Mouse (Mus musculus): ENCODE data around the gene Il18bp. TPM values are rescaled to one million over a fixed set of nuclear protein-coding genes. Genes with fewer than 3 reads are reported as not detected.
A peak's percentile ranks its signal among the peaks of the same experiment; 100 is the strongest.
"Not testable (repeated sequence)": the region's sequence is repeated elsewhere in the genome, so short reads cannot be mapped to it uniquely, and the experiment has no call there.

Gene Il18bp
- total and polyA plus RNA-seq, 2 experiments from 2014 or later = 0.76 to 2.3 TPM

- Histone ChIP-seq H3K36me3 (replicated peaks; ENCODE audit: control insufficient read depth, insufficient read depth, low read length) (peaks cover 84% of the 10 kb centered on the region), H3K9ac (replicated peaks; ENCODE audit: low read depth, low read length) (no peak overlapping the region), H3K27ac (ENCODE audit: low read depth) (no peak overlapping the region), H3K9me3 (replicated peaks; ENCODE audit: control insufficient read depth, low read length) (no peaks in the 10 kb centered on the region), H3K4me2 (ENCODE audit: low read depth, low read length) (no peak overlapping the region), H3K27me3 (ENCODE audit: control insufficient read depth, insufficient read depth, low read length) (no peaks in the 10 kb centered on the region), H3K4me1 (ENCODE audit: control insufficient read depth, insufficient read depth) (no peaks in the 10 kb centered on the region), H3K4me3 (ENCODE audit: low read depth, low read length) (no peak overlapping the region)
- ATAC-seq (ENCODE audit: insufficient read depth, low read depth) = no peak
- peak; percentile 30 for TF ChIP-seq CTCF (IDR thresholded peaks at IDR 0.05; ENCODE audit: low read depth)
- TF ChIP-seq EP300 (IDR thresholded peaks at IDR 0.05; ENCODE audit: low read depth) = no peak
- 94% methylated on average over 1 of the region's 1 CpGs for WGBS
- DNase-seq (ENCODE audit: low spot score) = no peak
Measured at GRCm38 (mm10) chr7:102034904-102035303, 16.4 kb upstream of the Il18bp start.

DNA sequence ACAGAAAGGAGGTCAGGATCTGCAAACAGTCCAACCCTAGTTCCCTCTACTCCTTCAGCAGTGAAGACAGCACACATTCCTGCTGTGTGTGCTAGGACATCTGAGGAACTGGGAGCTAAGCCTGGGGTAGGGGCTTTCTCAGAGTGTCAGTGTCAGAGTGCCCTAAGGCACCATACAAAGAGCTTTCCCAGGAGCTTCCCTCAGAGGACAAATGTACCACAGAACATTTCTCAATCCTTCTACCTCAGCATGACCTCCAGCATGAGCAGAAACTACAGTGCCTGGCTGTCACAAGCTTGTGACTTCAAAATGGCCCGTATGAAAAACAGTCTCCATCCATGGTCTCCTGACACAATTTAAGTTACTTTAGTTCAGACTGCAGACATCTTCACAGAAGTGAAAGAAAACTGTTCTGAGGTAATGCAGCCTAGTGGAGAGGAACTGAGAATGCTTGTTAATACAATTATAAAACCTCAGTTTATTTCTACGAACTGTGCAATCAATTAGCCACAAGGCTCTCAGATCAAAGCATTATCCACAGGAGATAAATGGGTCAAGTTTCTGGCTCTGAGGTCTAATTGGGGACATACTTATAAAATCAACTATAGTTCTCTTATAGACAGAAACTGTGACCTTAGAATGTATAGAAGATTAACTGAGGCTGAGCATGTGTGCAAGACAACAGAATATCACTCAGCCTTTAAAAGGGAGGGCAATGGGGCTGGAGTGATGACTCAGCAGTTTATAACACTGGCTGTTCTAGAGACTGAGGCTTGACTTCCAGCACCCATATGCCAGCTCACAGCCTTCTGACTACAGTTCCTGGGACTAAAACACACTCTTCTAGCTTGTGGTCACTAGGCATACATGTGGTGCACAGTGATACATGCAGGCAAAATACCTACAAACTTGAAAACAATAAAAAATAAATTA lies 7.0 kb upstream of the Il18bp start:
- whole genome bisulfite sequencing = 78% methylated on average over 2 of the region's 2 CpGs
- Histone ChIP-seq H3K4me3 (ENCODE audit: low read depth, low read length) (no peak overlapping the region), H3K9me3 (replicated peaks; ENCODE audit: control insufficient read depth, low read length) (no peaks in the 10 kb centered on the region), H3K27me3 (ENCODE audit: control insufficient read depth, insufficient read depth, low read length) (no peaks in the 10 kb centered on the region), H3K4me1 (ENCODE audit: control insufficient read depth, insufficient read depth) (no peaks in the 10 kb centered on the region), H3K27ac (ENCODE audit: low read depth) (no peak overlapping the region), H3K4me2 (ENCODE audit: low read depth, low read length) (no peak overlapping the region), H3K9ac (replicated peaks; ENCODE audit: low read depth, low read length) (no peak overlapping the region), H3K36me3 (replicated peaks; ENCODE audit: control insufficient read depth, insufficient read depth, low read length) (peaks cover 51% of the 10 kb centered on the region)
- ATAC-seq (ENCODE audit: insufficient read depth, low read depth) = no peak
- TF ChIP-seq EP300 (IDR thresholded peaks at IDR 0.05; ENCODE audit: low read depth) (no peak), CTCF (IDR thresholded peaks at IDR 0.05; ENCODE audit: low read depth) (no peak)
- no peak for DNase-seq (ENCODE audit: low spot score)

DNA sequence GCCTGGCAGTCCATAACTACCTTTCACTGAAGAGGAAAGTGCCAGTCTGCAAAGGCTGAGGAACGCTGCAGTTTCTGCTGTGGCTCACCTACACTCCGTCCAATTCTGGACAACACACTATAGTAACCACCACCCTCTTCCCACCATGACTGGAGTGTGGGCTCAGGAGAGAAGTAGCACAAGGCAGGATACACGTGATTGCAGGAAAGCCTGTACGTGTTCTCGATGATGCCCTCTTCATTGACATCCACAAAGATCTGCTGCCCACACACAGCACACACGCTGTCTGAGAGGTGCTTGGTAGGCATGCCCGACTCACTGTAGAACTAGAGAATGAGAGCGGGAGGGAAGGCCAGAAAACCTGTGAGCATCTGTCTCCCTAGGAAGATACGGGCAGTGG lies 5.3 kb upstream of the Il18bp start:
- Histone ChIP-seq H3K4me2 (ENCODE audit: low read depth, low read length) (no peak overlapping the region), H3K27me3 (ENCODE audit: control insufficient read depth, insufficient read depth, low read length) (no peaks in the 10 kb centered on the region), H3K36me3 (replicated peaks; ENCODE audit: control insufficient read depth, insufficient read depth, low read length) (peaks cover 40% of the 10 kb centered on the region), H3K4me1 (ENCODE audit: control insufficient read depth, insufficient read depth) (no peaks in the 10 kb centered on the region), H3K9me3 (replicated peaks; ENCODE audit: control insufficient read depth, low read length) (no peaks in the 10 kb centered on the region), H3K4me3 (ENCODE audit: low read depth, low read length) (no peak overlapping the region), H3K27ac (ENCODE audit: low read depth) (no peak overlapping the region), H3K9ac (replicated peaks; ENCODE audit: low read depth, low read length) (no peak overlapping the region)
- 93% methylated on average over 9 of the region's 9 CpGs for whole genome bisulfite sequencing
- no peak for TF ChIP-seq CTCF (IDR thresholded peaks at IDR 0.05; ENCODE audit: low read depth)
- no peak for ATAC-seq (ENCODE audit: insufficient read depth, low read depth)
- DNase-seq (ENCODE audit: low spot score) = no peak

- H3K36me3 ChIP-seq (replicated peaks; ENCODE audit: control insufficient read depth, insufficient read depth, low read length) = peaks cover 36% of the 10 kb centered on the region
- H3K4me3 ChIP-seq (ENCODE audit: low read depth, low read length); H3K9ac ChIP-seq (replicated peaks; ENCODE audit: low read depth, low read length); H3K9me3 ChIP-seq (replicated peaks; ENCODE audit: control insufficient read depth, low read length); H3K4me2 ChIP-seq (ENCODE audit: low read depth, low read length); H3K27me3 ChIP-seq (ENCODE audit: control insufficient read depth, insufficient read depth, low read length); H3K27ac ChIP-seq (ENCODE audit: low read depth); ATAC-seq (ENCODE audit: insufficient read depth, low read depth); DNase-seq (ENCODE audit: low spot score): not testable (repeated sequence)
- 96% methylated on average over 2 of the region's 2 CpGs for WGBS
- H3K4me1 ChIP-seq (ENCODE audit: control insufficient read depth, insufficient read depth) = peaks cover 15% of the 10 kb centered on the region; the same call in 1 of the 2 replicates
Measured at GRCm38 (mm10) chr7:102020934-102021333, 2.4 kb upstream of the Il18bp start.

DNA sequence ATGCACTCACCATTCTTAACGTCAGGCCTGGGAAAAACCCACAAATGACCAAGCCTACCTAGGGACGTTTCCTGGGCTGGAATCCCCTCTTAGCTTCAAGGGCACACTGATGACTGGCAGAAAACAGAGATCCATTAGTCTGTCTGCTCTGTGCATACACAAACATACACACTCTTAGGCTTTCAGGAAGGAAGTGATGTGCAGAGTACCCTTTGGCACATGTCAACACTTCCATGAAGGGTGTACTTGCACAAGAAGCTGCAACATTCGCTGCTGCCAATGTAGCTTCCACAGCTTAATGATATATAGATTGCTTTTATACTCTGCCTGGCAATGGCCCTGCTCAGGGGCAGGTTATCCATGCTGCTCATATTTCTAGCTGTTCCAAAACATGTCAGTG lies 872 bp upstream of the Il18bp start:
- TF ChIP-seq CTCF (IDR thresholded peaks at IDR 0.05; ENCODE audit: low read depth) = no peak
- TF ChIP-seq EP300 (IDR thresholded peaks at IDR 0.05; ENCODE audit: low read depth) = no peak
- DNase-seq (ENCODE audit: low spot score) (no peak), ATAC-seq (ENCODE audit: insufficient read depth, low read depth) (no peak)
- Histone ChIP-seq H3K9ac (replicated peaks; ENCODE audit: low read depth, low read length) (no peak overlapping the region), H3K4me2 (ENCODE audit: low read depth, low read length) (no peak overlapping the region), H3K36me3 (replicated peaks; ENCODE audit: control insufficient read depth, insufficient read depth, low read length) (peaks cover 48% of the 10 kb centered on the region), H3K4me1 (ENCODE audit: control insufficient read depth, insufficient read depth) (peaks cover 15% of the 10 kb centered on the region; the same call in 1 of the 2 replicates), H3K9me3 (replicated peaks; ENCODE audit: control insufficient read depth, low read length) (no peaks in the 10 kb centered on the region), H3K4me3 (ENCODE audit: low read depth, low read length) (no peak overlapping the region), H3K27ac (ENCODE audit: low read depth) (no peak overlapping the region), H3K27me3 (ENCODE audit: control insufficient read depth, insufficient read depth, low read length) (no peaks in the 10 kb centered on the region)
- WGBS = 50% methylated on average over 3 of the region's 3 CpGs

Data from heart, postnatal 0 days (tissue).